Mouse (Mus musculus) lung, embryonic 16.5 days (tissue): Measurements from ENCODE around the gene Nr5a1. TPM values are rescaled to one million over a fixed set of nuclear protein-coding genes. Genes with fewer than 3 reads are reported as not detected.

Experiments
- ATAC-seq: fragments of 200-750 bp; cut with Nextera tagmentation; 2 replicates; pipeline ENCODE4 v1.8.0; 2017; ENCODE audit warnings: low read depth, mild to moderate bottlenecking, moderate library complexity
- H3K27ac ChIP-seq: fragments of 300-500 bp; sonication (generic); 2 replicates; pipeline ENCODE4 v1.5.1; 2014; ENCODE audit warnings: mild to moderate bottlenecking, control low read depth, low read length
- H3K27me3 ChIP-seq: fragments of 300-500 bp; sonication (generic); 2 replicates; pipeline ENCODE4 v1.6.1; 2014; ENCODE audit warnings: low read depth, low read length, mixed read lengths; ENCODE audit not compliant: control insufficient read depth, insufficient read depth
- H3K36me3 ChIP-seq: fragments of 300-500 bp; sonication (generic); 2 replicates; pipeline ENCODE4 v1.6.1; 2014; ENCODE audit warnings: low read length; ENCODE audit not compliant: control insufficient read depth, insufficient read depth
- H3K4me1 ChIP-seq: fragments of 300-500 bp; sonication (generic); replicated peaks from 2 replicates; pipeline ENCODE4 v1.6.1; 2014; ENCODE audit warnings: low read length, mixed read lengths; ENCODE audit not compliant: control insufficient read depth, insufficient read depth
- H3K4me2 ChIP-seq: fragments of 300-500 bp; sonication (generic); 2 replicates; pipeline ENCODE4 v1.6.1; 2014; ENCODE audit warnings: low read depth, low read length, control low read depth
- H3K4me3 ChIP-seq: fragments of 300-500 bp; sonication (generic); 2 replicates; pipeline ENCODE4 v1.5.1; 2014; ENCODE audit warnings: mild to moderate bottlenecking, low read length, control low read depth
- H3K9ac ChIP-seq: fragments of 300-500 bp; sonication (generic); 2 replicates; pipeline ENCODE4 v1.6.1; 2014; ENCODE audit warnings: low read length, control low read depth
- H3K9me3 ChIP-seq: fragments of 300-500 bp; sonication (generic); 2 replicates; pipeline ENCODE4 v1.6.1; 2016; ENCODE audit warnings: low read length; ENCODE audit not compliant: control insufficient read depth
- WGBS: fragments of 180-500 bp; shearing (Covaris S2); extraction: QIAGEN DNeasy Blood & Tissue Kit; methylation state at CpG from one replicate; pipeline ENCODE4 v1.1.7; 2014; 5-methylcytosine and 5-hydroxymethylcytosine counted together
- polyA plus RNA-seq: library from polyadenylated mRNA; unstranded; fragments of >200 nt; fragmentation: Nextera tagmentation; extraction: Ambion mirVana; gene quantifications from 2 replicates; pipeline ENCODE4 v1.2.1, GENCODE M21; 2015

Nr5a1 gene
- polyA plus RNA-seq, 1 experiment from 2014 or later = 0.21 TPM

- peaks cover 73% of the 10 kb centered on the region for H3K27me3 ChIP-seq
- H3K4me1 ChIP-seq = peaks cover 13% of the 10 kb centered on the region; the same call in 1 of the 2 replicates
- H3K4me2 ChIP-seq = peak overlapping the region; percentile 34
- no peaks in the 10 kb centered on the region for H3K36me3 ChIP-seq
- ATAC-seq = peak; percentile 18; the same call in 1 of the 2 replicates
- H3K27ac ChIP-seq = no peak overlapping the region
- H3K4me3 ChIP-seq = peak overlapping the region; percentile 30
- no peak overlapping the region for H3K9ac ChIP-seq
- 1% methylated on average over 75 of the region's 75 CpGs for WGBS
- H3K9me3 ChIP-seq = no peaks in the 10 kb centered on the region
Observed at GRCm38 (mm10) chr2:38710304-38711241, 3.8 kb downstream of the Nr5a1 start.

- Histone ChIP-seq H3K9ac (no peak overlapping the region), H3K36me3 (no peaks in the 10 kb centered on the region), H3K27me3 (peaks cover 74% of the 10 kb centered on the region), H3K4me2 (no peak overlapping the region), H3K27ac (no peak overlapping the region), H3K4me3 (no peak overlapping the region), H3K4me1 (peaks cover 13% of the 10 kb centered on the region; the same call in 1 of the 2 replicates), H3K9me3 (no peaks in the 10 kb centered on the region)
- WGBS = 24% methylated on average over 12 of the region's 12 CpGs
- no peak for ATAC-seq
Observed at GRCm38 (mm10) chr2:38708907-38709688, 5.2 kb downstream of the Nr5a1 start.

- Histone ChIP-seq H3K9me3 (no peaks in the 10 kb centered on the region), H3K4me2 (no peak overlapping the region), H3K36me3 (no peaks in the 10 kb centered on the region), H3K4me1 (peaks cover 10% of the 10 kb centered on the region; the same call in 1 of the 2 replicates), H3K9ac (no peak overlapping the region), H3K27me3 (peaks cover 53% of the 10 kb centered on the region), H3K4me3 (no peak overlapping the region), H3K27ac (no peak overlapping the region)
- 32% methylated on average over 6 of the region's 6 CpGs for WGBS
- ATAC-seq = no peak
Observed at GRCm38 (mm10) chr2:38706661-38707060, 7.7 kb downstream of the Nr5a1 start.

- no peak overlapping the region for H3K4me3 ChIP-seq
- no peaks in the 10 kb centered on the region; the same call in 1 of the 2 replicates for H3K4me1 ChIP-seq
- no peaks in the 10 kb centered on the region for H3K9me3 ChIP-seq
- 53% methylated on average over 4 of the region's 4 CpGs for WGBS
- H3K27me3 ChIP-seq = peaks cover 42% of the 10 kb centered on the region
- no peak overlapping the region for H3K4me2 ChIP-seq
- H3K36me3 ChIP-seq = no peaks in the 10 kb centered on the region
- H3K9ac ChIP-seq = no peak overlapping the region
- no peak overlapping the region for H3K27ac ChIP-seq
- no peak for ATAC-seq
Observed at GRCm38 (mm10) chr2:38705036-38705435, 9.3 kb downstream of the Nr5a1 start.

GRCm38 (mm10) chr2:38704336-38704735 is 10.0 kb downstream of the Nr5a1 start:
- no peaks in the 10 kb centered on the region for H3K36me3 ChIP-seq
- no peak overlapping the region for H3K27ac ChIP-seq
- no peak overlapping the region for H3K4me3 ChIP-seq
- no peak overlapping the region for H3K9ac ChIP-seq
- H3K9me3 ChIP-seq = no peaks in the 10 kb centered on the region
- H3K4me1 ChIP-seq = no peaks in the 10 kb centered on the region; the same call in 1 of the 2 replicates
- WGBS = 71% methylated on average over 9 of the region's 9 CpGs
- peaks cover 35% of the 10 kb centered on the region for H3K27me3 ChIP-seq
- H3K4me2 ChIP-seq = no peak overlapping the region
- no peak for ATAC-seq

GRCm38 (mm10) chr2:38700177-38700576 is 14.2 kb downstream of the Nr5a1 start:
- no peak for ATAC-seq
- Histone ChIP-seq H3K4me1 (no peaks in the 10 kb centered on the region), H3K9me3 (no peaks in the 10 kb centered on the region), H3K27ac (no peak overlapping the region), H3K27me3 (no peaks in the 10 kb centered on the region), H3K36me3 (no peaks in the 10 kb centered on the region), H3K4me2 (no peak overlapping the region), H3K9ac (no peak overlapping the region), H3K4me3 (no peak overlapping the region)
- 62% methylated on average over 5 of the region's 5 CpGs for WGBS

- Histone ChIP-seq H3K9me3 (no peaks in the 10 kb centered on the region), H3K27ac (no peak overlapping the region), H3K4me3 (no peak overlapping the region), H3K9ac (no peak overlapping the region), H3K27me3 (no peaks in the 10 kb centered on the region), H3K4me1 (no peaks in the 10 kb centered on the region), H3K36me3 (no peaks in the 10 kb centered on the region), H3K4me2 (no peak overlapping the region)
- no peak for ATAC-seq
- WGBS = 78% methylated on average over 5 of the region's 5 CpGs
Observed at GRCm38 (mm10) chr2:38698623-38699022, 15.7 kb downstream of the Nr5a1 start.

GRCm38 (mm10) chr2:38697128-38698120 is 16.9 kb downstream of the Nr5a1 start:
- no peaks in the 10 kb centered on the region for H3K27me3 ChIP-seq
- H3K4me1 ChIP-seq = no peaks in the 10 kb centered on the region
- H3K36me3 ChIP-seq = no peaks in the 10 kb centered on the region
- H3K9me3 ChIP-seq = no peaks in the 10 kb centered on the region
- H3K27ac ChIP-seq = no peak overlapping the region
- ATAC-seq = no peak
- no peak overlapping the region for H3K4me3 ChIP-seq
- H3K4me2 ChIP-seq = no peak overlapping the region
- no peak overlapping the region for H3K9ac ChIP-seq
- 52% methylated on average over 27 of the region's 27 CpGs for WGBS
